Mouse (Mus musculus) layer of hippocampus, postnatal 36 days (tissue): ENCODE data around the gene Cmtm7. TPM values are rescaled to one million over a fixed set of nuclear protein-coding genes. Genes with fewer than 3 reads are reported as not detected.

ENCODE experiments used
- DNase-seq, 2 experiments: peaks; one replicate each; pipeline ENCODE4 v3.0.0; 2022
- total RNA-seq, 2 experiments: library from RNA; stranded (reverse); gene quantifications; 2 replicates each; pipeline ENCODE4 v1.2.3; 2021

Cmtm7 gene
- total RNA-seq, 2 experiments from 2014 or later, result 3.5 to 4.5 TPM

DNA sequence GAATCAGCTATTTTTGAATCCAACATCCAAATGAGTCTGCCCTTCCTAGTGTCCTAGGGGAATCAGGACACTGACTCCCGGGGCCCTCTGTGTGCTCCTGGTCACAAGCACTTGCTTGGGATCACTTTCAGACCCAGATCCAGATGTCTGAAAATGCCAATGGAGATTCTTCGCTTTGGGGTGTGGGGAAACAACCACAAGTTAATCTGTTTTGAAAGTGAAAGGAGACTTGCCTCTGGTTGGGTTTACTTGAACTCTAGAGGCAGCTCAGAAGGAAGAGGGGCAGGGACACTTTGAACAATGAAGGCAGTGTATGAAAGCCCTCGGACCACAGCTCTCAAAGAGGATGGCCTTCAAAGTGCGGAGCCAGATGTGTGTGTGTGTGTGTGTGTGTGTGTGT is 12.8 kb upstream of the Cmtm7 start:
- no peak for DNase-seq

DNA sequence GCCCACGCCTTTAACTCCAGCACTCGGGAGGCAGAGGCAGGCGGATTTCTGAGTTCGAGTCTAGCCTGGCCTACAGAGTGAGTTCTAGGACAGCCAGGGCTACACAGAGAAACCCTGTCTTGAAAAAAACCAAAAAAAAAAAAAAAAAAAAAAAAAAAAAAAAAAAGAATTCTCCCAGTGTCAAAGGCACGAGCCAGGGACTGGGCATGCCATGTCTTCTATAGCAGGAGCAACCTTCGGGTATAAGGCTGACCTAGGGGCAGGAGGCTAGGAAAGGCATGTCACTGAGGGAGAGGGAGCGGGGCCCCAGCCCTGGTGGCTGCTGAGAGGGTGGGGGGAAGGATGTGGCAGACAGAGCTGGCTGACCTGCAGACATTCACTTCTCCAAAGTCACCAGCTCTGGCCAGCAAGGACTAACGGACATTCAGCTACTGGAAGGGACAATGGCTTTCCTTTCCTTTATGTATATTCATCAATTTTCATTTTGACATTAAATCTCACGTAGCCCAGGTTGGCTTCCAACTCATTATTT is 12.2 kb upstream of the Cmtm7 start:
- no peak for DNase-seq

DNA sequence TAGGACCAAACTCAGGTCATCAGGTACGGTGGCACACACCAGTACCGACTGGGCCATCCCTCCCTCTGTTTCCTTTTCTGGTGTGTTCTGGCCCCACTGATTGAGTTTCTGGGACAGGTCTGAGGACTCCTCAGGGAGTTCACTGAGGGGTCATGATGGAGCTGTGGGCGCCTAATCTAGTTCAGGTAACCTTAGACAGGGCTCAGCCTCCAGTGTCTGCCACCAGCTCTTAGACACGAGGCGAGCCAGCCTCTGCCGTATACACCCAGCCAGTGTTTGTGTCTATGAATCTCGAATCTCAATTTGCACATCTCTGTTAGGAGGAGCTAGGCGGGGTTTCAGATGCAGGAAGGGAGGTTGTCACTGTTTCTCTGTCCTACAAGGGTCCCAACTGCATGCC is 8.3 kb upstream of the Cmtm7 start:
- DNase-seq, result no peak

DNA sequence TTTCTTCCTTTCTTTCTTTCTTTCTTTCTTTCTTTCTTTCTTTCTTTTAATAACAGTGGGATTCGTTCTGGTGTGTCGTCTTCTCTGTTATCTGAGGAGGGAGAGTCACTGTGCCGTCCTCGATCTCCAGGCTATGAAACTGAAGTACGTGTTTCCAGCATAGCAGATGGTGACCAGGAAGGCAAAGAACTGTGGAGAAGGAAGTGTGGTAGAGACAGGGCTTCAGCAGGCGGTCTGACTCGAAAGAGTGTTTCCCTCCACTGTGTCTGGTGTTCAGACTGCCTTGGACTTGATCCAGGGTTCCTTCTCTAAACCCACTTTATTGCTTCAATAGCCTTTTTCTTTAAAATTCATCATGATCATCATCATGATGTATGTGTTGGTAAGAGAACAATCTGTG is 7.9 kb upstream of the Cmtm7 start:
- DNase-seq, result no peak

DNA sequence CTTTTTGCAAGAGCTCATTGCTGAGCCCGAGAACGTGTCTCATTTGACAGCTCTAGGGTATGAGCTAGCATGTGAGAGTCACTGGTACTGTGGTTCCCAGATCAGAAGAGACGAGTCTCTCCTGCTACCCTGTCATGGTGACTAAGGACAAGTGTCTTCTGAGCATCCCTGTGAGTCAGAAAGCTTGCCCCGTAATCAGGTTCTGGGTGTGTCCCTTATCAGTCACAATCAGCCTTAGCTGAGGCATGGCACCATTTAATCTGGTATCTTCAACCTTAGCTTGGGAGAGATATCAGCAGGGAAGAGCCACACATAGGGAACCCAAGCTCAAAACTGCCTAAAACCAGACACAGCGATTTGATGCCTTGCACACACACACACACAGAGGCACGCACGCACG is 7.0 kb upstream of the Cmtm7 start:
- DNase-seq, result no peak

DNA sequence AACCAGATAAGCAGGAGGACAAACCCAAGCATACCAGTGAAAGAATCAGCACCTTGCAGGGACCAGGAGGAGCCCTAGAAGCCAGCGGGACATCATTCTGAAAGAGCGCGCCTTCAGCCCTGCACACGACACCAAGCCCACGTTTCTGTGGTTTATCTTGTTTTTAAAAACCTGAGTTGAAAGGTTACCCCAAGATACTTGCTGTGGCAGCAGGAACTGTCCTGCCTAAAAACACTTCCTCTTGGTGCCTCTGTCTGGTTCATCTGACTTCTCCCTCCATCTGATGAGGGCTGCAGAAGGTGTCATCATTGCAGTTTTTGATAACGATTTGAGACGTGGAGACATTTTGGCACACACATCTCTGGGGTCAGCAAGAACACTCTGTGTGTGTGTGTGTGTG is 6.1 kb upstream of the Cmtm7 start:
- no peak for DNase-seq

DNA sequence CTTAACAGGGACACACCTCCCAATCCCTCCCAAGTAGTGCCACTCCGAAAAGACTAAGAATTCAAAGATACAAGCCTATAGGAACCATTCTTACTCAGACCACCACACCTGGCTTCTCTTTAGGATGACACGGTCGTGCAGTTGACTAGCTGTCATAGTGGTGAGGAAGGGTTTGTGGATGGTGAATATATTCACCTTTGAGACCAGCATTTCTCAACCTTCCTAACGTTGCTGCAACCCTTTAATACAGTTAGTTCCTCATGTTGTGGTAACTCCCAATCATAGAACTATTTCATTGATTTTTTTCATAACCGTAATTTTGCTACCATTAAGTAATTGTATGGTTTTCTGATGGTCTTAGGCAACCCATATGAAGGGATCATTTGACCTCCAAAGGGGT is 5.5 kb upstream of the Cmtm7 start:
- DNase-seq, result no peak

DNA sequence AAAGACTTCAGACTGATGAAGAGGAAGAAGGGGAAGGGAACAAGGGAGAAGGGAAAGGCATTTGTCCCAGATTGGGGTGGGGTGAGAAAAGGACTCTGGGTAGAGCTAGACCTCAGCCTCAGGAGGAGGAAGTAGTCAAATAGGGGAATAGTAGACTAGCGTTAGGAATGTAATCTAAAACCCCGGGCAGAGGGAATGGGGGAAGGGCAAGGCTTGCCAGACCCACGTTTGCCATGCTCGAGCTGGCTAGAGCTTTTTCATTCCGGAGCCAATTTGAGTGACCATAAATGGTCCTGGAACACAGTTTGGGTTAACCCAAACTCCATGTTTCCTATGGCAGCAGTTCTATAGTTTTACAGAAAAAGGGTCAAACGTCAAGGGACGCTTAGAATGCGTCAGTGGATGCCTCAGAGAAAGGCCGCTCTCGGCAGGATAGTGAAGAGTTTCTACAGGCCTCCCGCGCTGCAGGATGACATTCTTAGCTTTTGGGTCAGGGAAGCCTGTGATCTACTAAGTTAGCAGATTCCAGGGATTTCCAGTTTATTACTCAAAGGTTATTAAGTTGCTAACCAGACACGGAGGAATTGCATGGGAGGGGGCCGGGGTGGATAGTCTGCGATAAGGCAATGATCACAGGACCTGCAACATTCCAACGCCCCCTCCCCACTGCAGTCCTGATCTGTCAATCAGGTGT is 3.9 kb upstream of the Cmtm7 start:
- no peak for DNase-seq

DNA sequence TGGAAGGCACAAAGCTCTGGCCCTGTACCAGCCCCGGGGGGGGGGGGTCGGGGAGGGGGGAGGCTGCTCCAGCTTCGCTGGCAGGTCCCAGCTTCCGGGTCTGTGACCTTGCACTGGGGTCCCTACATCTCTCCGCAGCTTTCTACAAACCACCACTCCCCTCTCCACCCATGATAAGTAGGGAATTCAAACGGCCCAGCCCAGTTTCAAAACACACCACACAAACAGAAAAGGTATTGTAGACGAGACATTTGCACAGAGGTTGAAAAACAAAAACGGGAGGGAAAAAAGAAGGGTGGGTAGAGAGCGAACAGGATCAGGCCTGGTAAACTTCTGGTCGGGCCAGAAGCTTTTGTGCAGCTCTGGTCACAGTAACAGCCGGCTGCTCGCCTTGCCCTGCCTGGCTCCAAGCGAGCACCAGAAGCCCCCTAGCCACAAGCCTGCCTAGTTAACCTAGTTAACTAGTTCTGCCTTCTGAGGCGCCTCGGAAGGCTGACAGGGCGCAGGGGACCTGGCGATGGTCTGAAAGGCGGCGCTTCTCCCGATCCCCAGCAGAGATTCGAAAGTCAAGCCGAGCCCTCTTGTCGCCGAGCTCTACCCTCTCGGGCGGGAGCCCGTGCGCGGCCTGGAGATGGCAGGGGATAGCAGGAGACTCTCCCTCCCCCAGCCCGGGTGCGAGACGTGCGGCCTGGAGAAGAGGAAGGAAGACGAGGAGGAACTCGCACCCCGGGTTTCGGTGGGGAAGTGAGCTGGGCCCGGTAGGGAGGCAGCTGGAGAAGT is 720 bp downstream of the Cmtm7 start:
- DNase-seq, result peak; percentile 21 to 46

DNA sequence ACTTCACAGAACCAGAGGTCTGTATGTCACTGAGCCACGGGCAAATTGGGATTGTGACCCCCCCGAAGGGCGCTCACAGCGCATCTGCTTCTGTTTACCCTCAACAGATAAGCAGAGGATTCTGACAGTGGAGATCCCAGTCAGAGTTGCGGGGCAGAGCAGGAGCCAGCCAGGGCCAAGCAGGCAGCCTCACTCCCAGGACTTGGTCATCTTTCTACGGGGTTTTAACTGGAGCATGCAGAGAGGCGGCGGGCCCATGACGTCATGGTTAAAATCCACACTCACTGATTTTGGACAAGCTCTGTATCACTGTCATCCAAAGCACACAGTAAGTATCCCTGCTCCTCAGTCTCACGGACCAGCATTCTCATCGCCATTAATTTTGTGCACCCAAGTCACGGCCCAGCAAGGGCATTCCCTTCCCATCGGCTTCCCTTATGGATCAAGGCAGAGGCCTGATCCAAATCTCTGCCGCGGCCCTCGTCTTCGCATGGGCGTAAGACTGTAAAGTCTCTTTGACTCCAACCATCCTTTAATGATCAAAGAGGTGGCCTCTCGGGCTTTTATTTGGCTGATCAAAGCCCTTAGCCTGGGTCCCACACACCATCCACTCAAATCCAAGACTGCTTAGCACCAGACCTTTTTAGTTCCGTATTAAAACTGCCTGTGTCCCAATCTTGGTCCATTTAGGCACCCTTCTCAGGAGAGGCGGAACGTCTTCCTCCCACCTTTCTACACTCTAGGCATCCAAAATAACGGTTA is 1.5 kb downstream of the Cmtm7 start:
- no peak for DNase-seq

DNA sequence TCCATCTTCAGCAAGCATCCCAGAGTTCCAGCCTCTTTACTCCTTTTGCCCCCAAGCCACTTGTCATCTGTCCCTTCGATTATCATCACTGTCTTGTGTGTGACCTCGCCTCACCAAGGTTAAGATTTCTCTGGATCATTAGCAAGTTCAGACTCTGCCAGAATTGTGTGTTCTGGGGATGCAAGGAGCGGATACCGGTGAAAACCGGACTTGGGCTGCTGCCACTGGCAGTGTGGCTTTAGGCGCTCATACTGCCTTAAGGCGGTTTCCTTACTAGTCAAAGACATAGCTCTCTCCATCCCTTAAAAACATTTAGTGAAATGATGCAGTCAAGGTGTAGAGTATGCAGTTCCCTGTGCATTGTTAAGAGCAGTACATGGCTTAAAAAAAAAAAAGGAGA is 2.8 kb downstream of the Cmtm7 start:
- DNase-seq, result no peak

DNA sequence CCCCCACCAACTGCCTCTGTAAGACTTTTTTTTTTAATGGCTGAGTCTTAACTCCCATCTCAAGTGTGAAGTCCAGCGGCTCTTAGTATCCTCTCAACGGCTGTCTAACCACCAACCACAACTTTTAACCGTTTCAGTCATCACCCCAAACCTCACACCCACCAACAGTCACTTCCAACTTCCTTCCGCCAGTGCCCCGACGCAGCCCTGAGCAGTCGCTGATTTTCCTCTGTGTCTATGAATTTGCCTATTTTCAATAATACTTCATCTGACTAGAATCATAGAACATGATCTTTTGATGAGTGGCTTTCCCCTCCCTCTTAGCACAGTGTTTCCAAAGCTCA is 3.6 kb downstream of the Cmtm7 start:
- DNase-seq, result no peak

DNA sequence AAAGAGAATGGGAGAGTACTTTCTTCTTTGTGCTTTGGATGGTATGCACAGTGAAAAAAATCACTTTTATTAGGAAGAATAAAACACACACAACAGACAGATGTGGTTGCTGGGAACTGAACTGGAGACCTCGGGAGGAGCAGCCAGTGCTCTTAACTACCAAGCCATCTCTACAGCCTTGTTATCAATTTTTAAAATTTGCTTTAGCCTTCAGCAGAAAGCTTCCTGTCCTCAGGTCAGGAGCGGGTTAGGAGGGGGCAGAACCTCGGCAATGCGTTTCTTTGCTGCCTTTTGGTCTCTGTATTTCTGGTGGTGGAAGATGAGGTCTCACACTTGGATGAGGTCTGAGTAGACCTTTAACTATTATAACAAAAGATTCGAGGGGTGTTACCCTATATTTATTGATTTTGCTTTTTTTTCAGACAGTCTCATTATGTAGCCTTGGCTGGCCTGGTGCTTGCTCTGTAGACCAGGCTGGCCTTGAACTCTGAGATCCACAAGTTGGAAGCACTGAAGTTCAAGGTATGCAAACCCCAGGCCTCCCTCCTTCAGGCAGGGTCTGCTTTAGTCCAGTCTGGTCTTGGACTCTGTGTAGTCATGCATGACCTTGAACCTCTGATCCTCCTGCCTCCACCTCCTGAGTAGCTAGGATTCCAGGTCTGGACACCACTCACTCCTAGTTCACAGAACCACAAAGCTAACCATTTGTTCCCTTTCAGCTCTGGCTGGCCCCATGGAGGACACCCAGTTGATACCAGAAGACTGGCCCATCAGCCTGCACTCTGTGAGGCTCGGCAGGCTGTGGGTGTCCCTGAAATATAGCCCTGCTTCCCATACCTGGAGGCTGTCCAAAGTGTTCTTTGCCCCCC is 4.2 kb downstream of the Cmtm7 start:
- no peak for DNase-seq

DNA sequence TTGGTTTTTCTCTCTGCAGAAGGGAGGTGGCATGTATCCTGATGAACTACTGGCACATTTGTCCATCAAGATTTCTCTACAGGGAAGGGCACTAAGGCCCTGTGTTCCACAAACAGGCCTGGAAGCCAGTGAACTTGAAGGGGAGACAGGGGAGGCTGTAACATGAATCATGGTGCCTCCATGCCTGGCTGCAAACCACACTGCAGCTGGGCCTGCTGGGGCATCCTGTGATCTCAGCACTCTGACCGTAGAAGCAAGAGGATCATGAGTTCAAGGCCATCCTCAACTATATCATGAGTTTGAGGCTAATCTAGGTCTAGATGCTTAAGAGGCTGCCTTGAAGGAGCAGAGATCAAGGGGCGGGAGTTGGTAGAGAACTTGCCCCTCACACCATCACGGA is 5.3 kb downstream of the Cmtm7 start:
- DNase-seq, result no peak

DNA sequence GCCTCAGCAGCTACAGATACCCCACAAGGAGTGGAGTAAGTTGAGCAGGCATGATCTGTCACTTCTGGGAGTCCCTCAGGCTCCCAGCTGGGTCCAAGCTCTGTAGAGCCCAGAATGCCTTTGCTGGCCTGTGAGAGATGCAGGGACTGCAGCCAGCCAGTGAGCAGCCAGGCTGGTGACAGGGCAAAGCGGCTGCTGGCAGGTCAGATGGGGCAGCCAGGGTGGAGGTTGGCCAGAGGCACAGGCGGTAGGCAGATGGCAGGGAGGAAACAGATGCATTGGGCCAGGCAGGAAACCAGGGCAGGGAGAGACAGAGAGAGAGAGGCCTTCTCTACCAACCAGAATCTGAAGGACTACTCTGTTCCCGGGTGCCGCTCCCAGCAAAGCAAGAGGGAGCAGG is 6.4 kb downstream of the Cmtm7 start:
- DNase-seq, result peak in 1 of 2 experiments; percentile 39

DNA sequence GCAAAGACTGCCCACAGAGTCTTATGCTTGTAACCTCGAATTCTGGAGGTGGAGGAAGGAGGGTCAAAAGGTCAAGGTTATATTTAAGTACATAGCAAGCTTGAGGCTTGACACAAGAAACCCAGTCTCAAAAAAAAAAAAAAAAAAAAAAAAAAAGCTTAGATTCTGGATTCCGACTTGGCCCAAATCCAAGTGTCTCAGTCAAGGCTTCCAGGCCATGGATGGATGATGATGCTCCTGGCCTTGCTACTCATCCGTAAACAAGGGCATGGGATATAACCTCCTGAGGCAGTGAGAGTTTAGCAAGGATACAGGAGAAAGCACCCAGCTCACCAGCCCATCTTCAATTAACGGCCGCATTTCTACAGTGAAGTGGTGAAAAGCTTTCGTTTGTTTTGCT is 7.0 kb downstream of the Cmtm7 start:
- no peak for DNase-seq

DNA sequence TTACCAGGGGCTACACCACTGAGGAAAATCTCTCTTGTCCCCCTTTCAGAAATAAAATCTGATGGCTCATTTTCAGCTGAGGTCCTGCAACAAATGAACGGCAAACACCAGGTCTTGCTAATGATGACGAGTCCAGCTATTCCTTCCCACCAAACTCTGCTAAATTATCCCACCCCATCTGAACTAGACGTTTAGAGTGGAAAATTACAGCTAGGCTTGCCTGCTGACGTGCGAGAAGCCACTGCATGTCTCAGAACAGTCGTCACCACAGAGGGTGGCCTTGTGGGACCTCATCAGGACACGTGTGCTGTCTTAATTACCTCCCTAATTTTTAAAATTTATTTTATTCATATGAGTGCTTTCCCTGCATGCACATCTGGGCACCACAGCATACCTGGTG is 10.1 kb downstream of the Cmtm7 start:
- DNase-seq, result no peak

DNA sequence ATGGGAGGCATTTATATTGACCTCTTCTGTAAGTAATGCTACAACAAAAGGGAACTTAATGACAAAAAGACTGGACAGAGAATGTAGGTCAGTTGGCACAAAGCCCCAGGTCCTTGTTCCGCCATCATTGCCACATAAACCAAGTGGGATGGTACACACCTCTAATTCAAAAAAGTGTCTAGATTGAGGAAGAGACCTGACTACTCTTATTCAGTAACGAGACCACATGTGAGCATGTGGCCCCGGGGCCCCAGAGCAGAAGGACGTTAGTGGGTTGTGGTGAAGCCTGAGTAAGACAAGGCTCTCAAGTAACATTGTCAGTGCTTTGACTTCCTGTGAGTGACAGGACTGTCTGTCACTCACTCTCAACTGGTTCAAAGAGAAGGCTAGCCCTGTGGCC is 11.4 kb downstream of the Cmtm7 start:
- DNase-seq, result no peak

DNA sequence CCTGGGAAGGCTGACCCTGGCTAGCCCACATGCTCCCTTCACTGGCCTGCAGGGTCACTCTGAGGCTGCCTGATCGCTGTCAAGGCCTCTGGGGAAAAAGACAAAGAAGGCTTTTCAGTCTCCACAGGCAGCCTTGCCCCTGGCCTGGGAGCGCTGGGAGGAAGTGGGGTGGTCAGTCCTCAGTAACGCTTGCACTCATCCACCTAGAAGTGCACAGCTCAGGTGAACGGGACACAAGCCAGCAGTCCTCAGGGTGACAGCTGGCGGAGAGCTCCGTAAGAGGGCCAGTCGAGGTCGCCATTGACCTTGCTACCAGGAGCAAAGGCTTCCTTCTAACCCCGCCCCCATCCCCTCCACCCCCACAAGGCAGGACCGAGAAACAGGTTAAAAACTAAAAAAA is 13.6 kb downstream of the Cmtm7 start:
- no peak for DNase-seq

DNA sequence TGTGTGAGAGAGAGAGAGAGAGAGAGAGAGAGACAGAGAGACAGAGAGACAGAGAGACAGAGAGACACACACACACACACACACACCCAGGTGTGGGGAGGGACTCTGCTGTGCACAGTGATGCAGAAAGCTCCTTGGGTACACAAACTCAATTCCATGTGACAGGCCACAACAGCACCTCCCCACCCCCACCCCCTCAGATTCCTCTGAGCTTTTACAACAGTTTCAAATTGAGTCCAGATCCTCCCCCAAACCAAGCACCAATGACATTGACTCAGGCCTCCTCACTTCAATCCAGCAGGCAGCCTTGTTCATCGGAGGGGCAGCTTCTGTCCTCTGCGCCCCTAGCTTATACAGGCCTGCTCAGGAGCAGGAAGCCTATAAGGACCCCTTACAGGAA is 14.1 kb downstream of the Cmtm7 start:
- DNase-seq, result no peak

DNA sequence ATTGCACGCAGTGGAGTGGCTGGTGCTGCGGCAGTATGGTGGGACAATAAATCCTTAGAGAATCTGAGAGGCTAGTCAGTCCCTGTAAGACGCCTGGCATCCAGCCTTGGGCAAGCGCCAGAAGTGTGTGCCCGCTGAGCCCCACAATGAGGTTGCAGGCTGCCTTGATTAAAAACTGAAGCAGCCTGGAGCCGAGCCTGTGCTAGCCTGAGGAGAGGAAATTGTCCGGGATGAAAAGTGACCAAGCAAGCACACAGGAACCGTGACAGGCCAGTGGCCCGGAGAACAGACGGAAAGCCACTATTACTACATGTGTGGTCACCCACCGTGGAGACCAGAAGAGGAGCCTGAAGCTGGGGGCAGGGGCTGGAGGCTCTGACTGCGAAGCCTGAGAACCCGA is 14.6 kb downstream of the Cmtm7 start:
- DNase-seq, result peak; percentile 38 to 53

DNA sequence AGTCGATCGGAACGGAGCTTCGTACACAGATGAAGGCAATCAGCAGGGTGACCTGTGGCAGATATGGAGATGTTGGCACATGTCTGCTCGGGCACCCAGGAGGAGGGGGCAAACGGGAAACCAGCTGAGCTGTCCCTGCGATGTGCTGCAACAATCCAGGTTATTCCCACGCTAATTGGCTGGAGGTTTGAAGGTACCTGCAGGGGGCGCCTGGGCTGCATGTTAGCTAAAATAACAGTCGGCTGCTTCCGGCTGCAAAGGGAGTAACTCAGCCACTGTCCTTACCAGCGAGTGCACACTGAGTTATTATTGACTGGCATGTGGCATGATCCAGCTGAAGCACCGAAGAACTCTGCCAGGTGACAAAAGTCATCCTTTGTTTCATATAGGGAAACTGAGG is 18.3 kb downstream of the Cmtm7 start:
- no peak for DNase-seq

DNA sequence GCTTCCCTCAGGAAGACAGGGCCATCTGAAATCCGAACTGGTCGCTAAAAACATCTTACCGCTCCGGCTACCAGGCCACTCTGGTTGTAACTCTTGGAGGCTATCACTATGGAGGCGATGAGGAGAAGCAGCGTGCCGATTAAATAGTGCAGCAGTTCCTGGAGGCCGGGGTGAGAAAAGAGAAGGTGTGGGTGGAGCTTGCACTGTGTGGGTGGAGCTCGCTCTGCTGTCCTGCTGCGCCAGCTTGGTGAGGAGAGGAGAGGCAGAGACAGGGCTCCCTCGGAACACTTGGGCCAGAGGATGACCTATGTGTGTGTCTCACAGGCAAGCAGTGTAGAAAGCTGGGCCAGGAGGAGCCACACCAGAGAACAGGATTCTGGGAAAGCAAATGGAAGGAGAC is 19.8 kb downstream of the Cmtm7 start:
- DNase-seq, result no peak
